Mouse (Mus musculus) embryonic facial prominence, embryonic 12.5 days (tissue): ENCODE results near the gene Snai1. TPM values are rescaled to one million over a fixed set of nuclear protein-coding genes. Genes with fewer than 3 reads are reported as not detected.

ENCODE experiments used
- polyA plus RNA-seq: library from polyadenylated mRNA; unstranded; fragments of >200 nt; fragmentation: Nextera tagmentation; extraction: Ambion mirVana; gene quantifications from 2 replicates; pipeline ENCODE4 v1.2.1, GENCODE M21; 2016

Gene Snai1
- polyA plus RNA-seq, 1 experiment from 2014 or later = 83.4 TPM

Other genes starting within 250 kb of the Snai1 start
- 14.5 and 19.7 TPM in 2 replicates for gene B4galt5, start 189.0 kb upstream of the Snai1 start, polyA plus RNA-seq
- 23.3 and 24.1 TPM in 2 replicates for gene Slc9a8, start 116.5 kb upstream of the Snai1 start, polyA plus RNA-seq
- 94.4 and 96.9 TPM in 2 replicates for gene Rnf114, start 45.5 kb upstream of the Snai1 start, polyA plus RNA-seq
- gene Spata2, start 45.3 kb upstream of the Snai1 start, polyA plus RNA-seq = 14.3 and 16.3 TPM in 2 replicates
- 256 and 272 TPM in 2 replicates for gene Ube2v1, start 93.9 kb downstream of the Snai1 start, polyA plus RNA-seq
- gene Gm20431, start 123.3 kb downstream of the Snai1 start, polyA plus RNA-seq = 10.8 and 16.2 TPM in 2 replicates
- gene Cebpb, start 150.7 kb downstream of the Snai1 start, polyA plus RNA-seq = 7.1 and 7.8 TPM in 2 replicates
- gene Tmem189, start 151.6 kb downstream of the Snai1 start, polyA plus RNA-seq = 45.0 and 46.9 TPM in 2 replicates